Comparison of ENCODE assay signal across 8 mouse cellular contexts in genomic region chr11:59163255-59164236, GRCm38 (mm10). TPM values are rescaled to one million over a fixed set of nuclear protein-coding genes. Genes with fewer than 3 reads are reported as not detected.
DNase-seq lines count a peak whose midpoint lies in the region; ATAC-seq and TF ChIP-seq lines count a peak whose summit lies in the region.

Iba57 (minus strand) TSS chr11:59163739.

- peak within 1 kb of the TSS; percentile 99 for H3K27ac ChIP-seq in forebrain, embryonic 13.5 days
- H3K27ac ChIP-seq in neural tube, embryonic 15.5 days (replicated peaks) = peak within 1 kb of the TSS; percentile 99

- H3K9me3 ChIP-seq in E14TG2a.4 (ENCODE audit: low read length) = no peaks in the 10 kb centered on the region
- H3K9me3 ChIP-seq in forebrain, embryonic 13.5 days (replicated peaks) = no peaks in the 10 kb centered on the region
- no peaks in the 10 kb centered on the region for H3K9me3 ChIP-seq in neural tube, embryonic 15.5 days (replicated peaks)

- intact Hi-C loops in heart, postnatal 14 days (cut with DNase I) = loop anchor here (1.0 kb wide), 1 partner anchor 20 kb away; the partner anchor contains the start of gene Gjc2

- peak within 1 kb of the TSS; percentile 67 for H3K4me2 ChIP-seq in forebrain, embryonic 13.5 days
- peak within 1 kb of the TSS; percentile 69 for H3K4me2 ChIP-seq in neural tube, embryonic 15.5 days

- no peak for TF ChIP-seq CTCF in E14TG2a.4 (conservative IDR thresholded peaks at IDR 0.05; ENCODE audit: low read length)

- ATAC-seq in forebrain, embryonic 13.5 days = peak; percentile 99
- ATAC-seq in neural tube, embryonic 15.5 days (ENCODE audit: low FRiP score) = peak; percentile 98

- H3K9ac ChIP-seq in forebrain, embryonic 13.5 days = peak within 1 kb of the TSS; percentile 84
- peak within 1 kb of the TSS; percentile 81 for H3K9ac ChIP-seq in neural tube, embryonic 15.5 days (replicated peaks)

- 4% methylated on average over 61 of the region's 68 CpGs for WGBS in forebrain, embryonic 13.5 days
- WGBS in neural tube, embryonic 15.5 days = 3% methylated on average over 65 of the region's 68 CpGs

- DNase-seq in c-Kit-positive CD71-positive TER-119-positive erythroid progenitor cells, embryonic 14.5 days (ENCODE audit: low spot score) = peak; percentile 96
- DNase-seq in heart, postnatal 14 days = peak; percentile 95 to 98
- peak; percentile 99 for DNase-seq in layer of hippocampus, adult 11-12 months (ENCODE audit: low spot score)
- peak; percentile 99 for DNase-seq in lung, adult 18-20 months
- peak; percentile 99 for DNase-seq in testis, postnatal 14 days (ENCODE audit: low spot score)

- H3K36me3 ChIP-seq in E14TG2a.4 (ENCODE audit: insufficient read depth, low read length) = no peaks in the 10 kb centered on the region
- H3K36me3 ChIP-seq in forebrain, embryonic 13.5 days (ENCODE audit: poor library complexity, severe bottlenecking) = peaks cover 5% of the 10 kb centered on the region
- peaks cover 4% of the 10 kb centered on the region; the same call in 1 of the 2 replicates for H3K36me3 ChIP-seq in neural tube, embryonic 15.5 days

- H3K27me3 ChIP-seq in E14TG2a.4 (ENCODE audit: insufficient read depth, low read length) = no peaks in the 10 kb centered on the region
- no peaks in the 10 kb centered on the region for H3K27me3 ChIP-seq in forebrain, embryonic 13.5 days
- no peaks in the 10 kb centered on the region for H3K27me3 ChIP-seq in neural tube, embryonic 15.5 days (replicated peaks)

- peaks cover 44% of the 10 kb centered on the region for H3K4me1 ChIP-seq in E14TG2a.4 (replicated peaks; ENCODE audit: low read depth, low read length)
- H3K4me1 ChIP-seq in forebrain, embryonic 13.5 days = peaks cover 17% of the 10 kb centered on the region
- H3K4me1 ChIP-seq in neural tube, embryonic 15.5 days = peaks cover 20% of the 10 kb centered on the region

- peak within 1 kb of the TSS; percentile 87 for H3K4me3 ChIP-seq in E14TG2a.4 (replicated peaks; ENCODE audit: low read length)
- peak within 1 kb of the TSS; percentile 72 for H3K4me3 ChIP-seq in forebrain, embryonic 13.5 days
- H3K4me3 ChIP-seq in neural tube, embryonic 15.5 days (replicated peaks) = peak within 1 kb of the TSS; percentile 67

RNA-seq across cellular contexts. Expression of gene Iba57, which starts in this region (rescaled TPM):
- polyA plus RNA-seq in forebrain, embryonic 13.5 days (2015; fragmentation: Nextera tagmentation; extraction: Ambion mirVana) = 6.8 and 7.5 TPM in 2 replicates
- 10 to 100 TPM; 14.7 to 17.7 TPM for total RNA-seq in heart, postnatal 14 days (2021)
- 7.5 and 8.3 TPM in 2 replicates for polyA plus RNA-seq in neural tube, embryonic 15.5 days (2015; fragmentation: Nextera tagmentation; extraction: Ambion mirVana)

Comparison
In these comparisons a context has a peak if more than half of its experiments do, and no peak if none do; other contexts are left out.
1. Peak in every context shown above with its lines: DNase-seq, ATAC-seq, H3K4me3 ChIP-seq and H3K27ac ChIP-seq.